Mouse (Mus musculus) testis, adult 2 months (tissue): ENCODE results near the gene Pdf.

Source experiments
- CTCF ChIP-seq: fragments of 200-500 bp; IDR thresholded peaks from 2 replicates; pipeline ENCODE4 v1.5.1; 2012; ENCODE audit warnings: low read depth, mild to moderate bottlenecking, inconsistent platforms, low read length, moderate library complexity; ENCODE audit not compliant: control insufficient read depth, insufficient read depth, insufficient replicate concordance
- POLR2A ChIP-seq: fragments of 200-500 bp; IDR thresholded peaks from 2 replicates; pipeline ENCODE4 v1.6.1; 2012; ENCODE audit warnings: low read depth, mild to moderate bottlenecking, inconsistent platforms, low read length, moderate library complexity; ENCODE audit not compliant: control insufficient read depth

DNA sequence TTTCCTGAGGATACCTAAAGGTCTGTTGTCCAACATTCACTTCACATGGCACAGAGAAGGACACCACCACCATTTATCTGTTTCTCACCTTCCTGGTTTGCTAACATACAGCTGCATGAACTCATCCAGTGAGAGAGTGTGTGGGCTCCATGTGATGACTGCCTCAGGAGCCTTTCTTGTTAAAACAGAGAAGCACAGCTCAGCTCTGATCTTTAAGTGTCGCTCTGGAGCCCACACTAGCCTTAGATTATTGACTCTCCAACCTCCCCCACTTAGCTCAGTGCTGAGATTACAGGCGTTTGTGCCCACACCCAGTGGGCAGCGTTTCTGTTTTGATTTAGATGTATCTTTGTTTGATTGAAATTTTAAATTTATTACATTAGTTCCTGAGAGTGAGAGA, 40.6 kb downstream of the Pdf start:
- TF ChIP-seq CTCF = no peak
- no peak for TF ChIP-seq POLR2A
